Mouse (Mus musculus) midbrain, postnatal 0 days (tissue): ENCODE results near the gene Tspan18. TPM values are rescaled to one million over a fixed set of nuclear protein-coding genes. Genes with fewer than 3 reads are reported as not detected.
A peak's percentile ranks its signal among the peaks of the same experiment; 100 is the strongest.

Experiments used
- ATAC-seq: fragments of 200-750 bp; cut with Nextera tagmentation; 2 replicates; pipeline ENCODE4 v1.8.0; 2017; ENCODE audit warnings: moderate number of reproducible peaks, mild to moderate bottlenecking, moderate TSS enrichment, moderate library complexity; ENCODE audit not compliant: low FRiP score
- DNase-seq: peaks from one replicate; pipeline ENCODE4 v3.0.0-alpha.2; 2015; ENCODE audit warnings: low spot score
- H3K27ac ChIP-seq: fragments of 300-500 bp; sonication (generic); 2 replicates; pipeline ENCODE4 v1.5.1; 2014; ENCODE audit warnings: low read depth, mild to moderate bottlenecking, low read length, mixed read lengths
- H3K27me3 ChIP-seq: fragments of 300-500 bp; sonication (generic); 2 replicates; pipeline ENCODE4 v1.6.1; 2014; ENCODE audit warnings: low read length, control low read depth, mixed read lengths; ENCODE audit not compliant: insufficient read depth
- H3K36me3 ChIP-seq: fragments of 300-500 bp; sonication (generic); 2 replicates; pipeline ENCODE4 v1.6.1; 2014; ENCODE audit warnings: low read length, control low read depth, mixed read lengths; ENCODE audit not compliant: insufficient read depth
- H3K4me1 ChIP-seq: fragments of 300-500 bp; sonication (generic); 2 replicates; pipeline ENCODE4 v1.6.1; 2014; ENCODE audit warnings: mild to moderate bottlenecking, control low read depth, antibody characterized with exemption, low read length, mixed read lengths; ENCODE audit not compliant: insufficient read depth
- H3K4me2 ChIP-seq: fragments of 300-500 bp; sonication (generic); 2 replicates; pipeline ENCODE4 v1.6.1; 2014; ENCODE audit warnings: low read depth, mild to moderate bottlenecking, low read length, mixed read lengths; ENCODE audit not compliant: poor library complexity, severe bottlenecking
- H3K4me3 ChIP-seq: fragments of 300-500 bp; sonication (generic); 2 replicates; pipeline ENCODE4 v1.5.1; 2014; ENCODE audit warnings: low read depth, mild to moderate bottlenecking, low read length, moderate library complexity
- H3K9ac ChIP-seq: fragments of 300-500 bp; sonication (generic); replicated peaks from 2 replicates; pipeline ENCODE4 v1.6.1; 2014; ENCODE audit warnings: mild to moderate bottlenecking, low read length, moderate library complexity, mixed read lengths; ENCODE audit not compliant: poor library complexity, severe bottlenecking
- H3K9me3 ChIP-seq: fragments of 300-500 bp; sonication (generic); 2 replicates; pipeline ENCODE4 v1.6.1; 2016; ENCODE audit warnings: low read length, control low read depth
- CTCF ChIP-seq: IDR thresholded peaks from 2 replicates; pipeline ENCODE4 v1.5.1; 2016; ENCODE audit warnings: antibody characterized with exemption, mild to moderate bottlenecking
- WGBS: fragments of 180-500 bp; shearing (Covaris S2); extraction: QIAGEN DNeasy Blood & Tissue Kit; methylation state at CpG from one replicate; pipeline ENCODE4 v1.1.7; 2014; 5-methylcytosine and 5-hydroxymethylcytosine counted together
- polyA plus RNA-seq: library from polyadenylated mRNA; unstranded; fragments of >200 nt; fragmentation: Nextera tagmentation; extraction: Ambion mirVana; gene quantifications from 2 replicates; pipeline ENCODE4 v1.2.1, GENCODE M21; 2015
- total RNA-seq: library from RNA; depleted of rRNA; stranded (reverse); fragments of >200 nt; gene quantifications from 2 replicates; pipeline ENCODE4 v1.2.3, GENCODE M21; 2014

Tspan18 gene
- total and polyA plus RNA-seq, 2 experiments from 2014 or later = 16.5 to 19.8 TPM

- peak overlapping the region; percentile 99 for H3K4me2 ChIP-seq
- peak overlapping the region; percentile 47; the same call in 1 of the 2 replicates for H3K27ac ChIP-seq
- DNase-seq (peak; percentile 89), ATAC-seq (peak; percentile 72)
- under 1% methylated on average over 29 of the region's 29 CpGs for WGBS
- H3K4me1 ChIP-seq = no peaks in the 10 kb centered on the region
- H3K9me3 ChIP-seq = no peaks in the 10 kb centered on the region
- H3K36me3 ChIP-seq = no peaks in the 10 kb centered on the region
- no peaks in the 10 kb centered on the region for H3K27me3 ChIP-seq
- H3K4me3 ChIP-seq = peak overlapping the region; percentile 70
- peak; percentile 91 for TF ChIP-seq CTCF
- H3K9ac ChIP-seq = peak overlapping the region; percentile 77
Observed at GRCm38 (mm10) chr2:93333241-93333816, 976 bp downstream of the Tspan18 start.

GRCm38 (mm10) chr2:93332277-93332676 is 2.0 kb downstream of the Tspan18 start:
- Histone ChIP-seq H3K9me3 (no peaks in the 10 kb centered on the region), H3K4me1 (no peaks in the 10 kb centered on the region), H3K36me3 (no peaks in the 10 kb centered on the region), H3K27me3 (no peaks in the 10 kb centered on the region), H3K4me3 (no peak overlapping the region), H3K9ac (no peak overlapping the region), H3K27ac (no peak overlapping the region), H3K4me2 (peak overlapping the region; percentile 99)
- ATAC-seq = no peak
- TF ChIP-seq CTCF = no peak
- 52% methylated on average over 4 of the region's 4 CpGs for WGBS
- no peak for DNase-seq

- DNase-seq = no peak
- no peaks in the 10 kb centered on the region for H3K36me3 ChIP-seq
- no peak for TF ChIP-seq CTCF
- 83% methylated on average over 6 of the region's 6 CpGs for WGBS
- no peaks in the 10 kb centered on the region for H3K9me3 ChIP-seq
- H3K27ac ChIP-seq = no peak overlapping the region
- no peaks in the 10 kb centered on the region for H3K27me3 ChIP-seq
- no peak overlapping the region for H3K9ac ChIP-seq
- no peak for ATAC-seq
- H3K4me3 ChIP-seq = no peak overlapping the region
- no peak overlapping the region for H3K4me2 ChIP-seq
- H3K4me1 ChIP-seq = no peaks in the 10 kb centered on the region
Observed at GRCm38 (mm10) chr2:93331121-93331520, 3.2 kb downstream of the Tspan18 start.

GRCm38 (mm10) chr2:93329120-93329519 is 5.2 kb downstream of the Tspan18 start:
- no peaks in the 10 kb centered on the region for H3K27me3 ChIP-seq
- no peak overlapping the region for H3K27ac ChIP-seq
- WGBS = 85% methylated on average over 4 of the region's 4 CpGs
- no peaks in the 10 kb centered on the region for H3K9me3 ChIP-seq
- ATAC-seq (no peak), DNase-seq (no peak)
- H3K9ac ChIP-seq = no peak overlapping the region
- TF ChIP-seq CTCF = no peak
- no peak overlapping the region for H3K4me2 ChIP-seq
- H3K36me3 ChIP-seq = no peaks in the 10 kb centered on the region
- H3K4me3 ChIP-seq = no peak overlapping the region
- H3K4me1 ChIP-seq = no peaks in the 10 kb centered on the region

GRCm38 (mm10) chr2:93327915-93328555 is 6.3 kb downstream of the Tspan18 start:
- Histone ChIP-seq H3K27me3 (no peaks in the 10 kb centered on the region), H3K9ac (no peak overlapping the region), H3K36me3 (no peaks in the 10 kb centered on the region), H3K4me2 (no peak overlapping the region), H3K27ac (no peak overlapping the region; the same call in 1 of the 2 replicates), H3K4me1 (no peaks in the 10 kb centered on the region), H3K9me3 (no peaks in the 10 kb centered on the region), H3K4me3 (no peak overlapping the region)
- no peak for ATAC-seq
- 69% methylated on average over 7 of the region's 7 CpGs for WGBS
- peak; percentile 26 for DNase-seq
- TF ChIP-seq CTCF = no peak

- whole genome bisulfite sequencing = 49% methylated on average over 7 of the region's 7 CpGs
- Histone ChIP-seq H3K27me3 (no peaks in the 10 kb centered on the region), H3K27ac (0 out of 2 replicates have a peak overlapping the region, but pooled peaks have one; percentile 38), H3K36me3 (no peaks in the 10 kb centered on the region), H3K9me3 (no peaks in the 10 kb centered on the region), H3K4me1 (no peaks in the 10 kb centered on the region), H3K9ac (no peak overlapping the region), H3K4me2 (no peak overlapping the region), H3K4me3 (no peak overlapping the region)
- DNase-seq = no peak
- ATAC-seq = no peak
- TF ChIP-seq CTCF = no peak
Observed at GRCm38 (mm10) chr2:93324681-93325080, 9.6 kb downstream of the Tspan18 start.
